Mouse (Mus musculus) ES-Bruce4 (cell line): Measurements from ENCODE around the gene Cept1.

Experiments
- CTCF ChIP-seq: IDR thresholded peaks from one replicate; pipeline ENCODE4 v1.8.1; 2011; ENCODE audit warnings: low read depth, low read length
- EP300 ChIP-seq: IDR thresholded peaks from 2 replicates; pipeline ENCODE4 v1.6.1; 2011; ENCODE audit warnings: low read depth, low read length; ENCODE audit not compliant: insufficient read depth

DNA sequence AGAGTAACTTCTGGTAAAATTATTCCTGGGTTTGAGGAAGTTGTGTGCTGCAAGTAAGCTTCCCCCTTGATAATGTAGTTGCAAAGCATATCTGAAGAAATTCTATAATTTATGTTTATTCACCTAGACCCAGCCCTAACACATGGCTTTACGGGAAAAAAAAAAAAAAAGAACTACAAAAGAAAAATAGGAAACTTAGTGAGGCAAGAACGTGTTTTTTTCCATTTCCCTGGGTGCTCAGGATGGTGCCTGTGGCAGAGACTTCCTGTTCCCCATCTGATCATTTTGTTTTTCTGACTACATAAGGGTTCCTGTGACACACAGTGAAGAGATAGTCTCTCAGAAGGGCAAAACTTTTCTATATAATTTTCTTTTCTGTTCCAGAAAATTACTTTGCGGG lies 25.6 kb upstream of the Cept1 start:
- TF ChIP-seq EP300 (no peak), CTCF (no peak)
